Mouse (Mus musculus) right cerebral cortex, postnatal 4 days (tissue): ENCODE results near the gene Tprn.
A peak's percentile ranks its signal among the peaks of the same experiment; 100 is the strongest.

Source experiments
- DNase-seq: peaks from one replicate; pipeline ENCODE4 v3.0.0-alpha.2; 2022

Gene Tprn

GRCm38 (mm10) chr2:25262291-25262767, at the start of gene Tprn:
Tprn (plus strand) TSS chr2:25262618.
- peak; percentile 87 for DNase-seq

- no peak for DNase-seq
Observed at GRCm38 (mm10) chr2:25213266-25213865, 49.1 kb upstream of the Tprn start.

- no peak for DNase-seq
Observed at GRCm38 (mm10) chr2:25214444-25214843, 48.0 kb upstream of the Tprn start, which contains the start of gene Stpg3. Stpg3 (minus strand) TSS chr2:25214637.

- DNase-seq: no peak
Observed at GRCm38 (mm10) chr2:25217666-25218065, 44.8 kb upstream of the Tprn start.

- DNase-seq: no peak
Observed at GRCm38 (mm10) chr2:25218445-25218844, 44.0 kb upstream of the Tprn start, which contains the start of gene Fam166a. Fam166a (plus strand) TSS chr2:25218745.

GRCm38 (mm10) chr2:25221331-25221772, 41.1 kb upstream of the Tprn start:
- no peak for DNase-seq

GRCm38 (mm10) chr2:25223681-25224491, 38.5 kb upstream of the Tprn start:
- peak; percentile 59 for DNase-seq

GRCm38 (mm10) chr2:25224492-25224765, 38.0 kb upstream of the Tprn start, which contains the start of gene Tubb4b:
Tubb4b (minus strand) TSS chr2:25224702.
- no peak for DNase-seq

GRCm38 (mm10) chr2:25224766-25225752, 37.4 kb upstream of the Tprn start:
- peak; percentile 93 for DNase-seq

- DNase-seq: no peak
Observed at GRCm38 (mm10) chr2:25225811-25226379, 36.5 kb upstream of the Tprn start.

GRCm38 (mm10) chr2:25226864-25227263, 35.6 kb upstream of the Tprn start:
- no peak for DNase-seq

- no peak for DNase-seq
Observed at GRCm38 (mm10) chr2:25227406-25227805, 35.0 kb upstream of the Tprn start.

GRCm38 (mm10) chr2:25228431-25228889, 34.0 kb upstream of the Tprn start:
- DNase-seq: peak; percentile 76

- no peak for DNase-seq
Observed at GRCm38 (mm10) chr2:25228995-25229530, 33.4 kb upstream of the Tprn start.

- no peak for DNase-seq
Observed at GRCm38 (mm10) chr2:25229582-25229981, 32.8 kb upstream of the Tprn start.

GRCm38 (mm10) chr2:25230581-25230980, 31.8 kb upstream of the Tprn start:
- DNase-seq: no peak

GRCm38 (mm10) chr2:25231038-25231437, 31.4 kb upstream of the Tprn start:
- no peak for DNase-seq

- no peak for DNase-seq
Observed at GRCm38 (mm10) chr2:25233421-25233820, 29.0 kb upstream of the Tprn start.

- DNase-seq: no peak
Observed at GRCm38 (mm10) chr2:25234050-25234449, 28.4 kb upstream of the Tprn start, which contains the start of gene Slc34a3. Slc34a3 (minus strand) TSS chr2:25234364.

- DNase-seq: no peak
Observed at GRCm38 (mm10) chr2:25234551-25235220, 27.7 kb upstream of the Tprn start.

- DNase-seq: no peak
Observed at GRCm38 (mm10) chr2:25236614-25237013, 25.8 kb upstream of the Tprn start, which contains the start of gene Rnf224. Rnf224 (minus strand) TSS chr2:25236787.
